Mouse (Mus musculus) heart, embryonic 10.5 days (tissue): ENCODE data around the gene Zfp110. TPM values are rescaled to one million over a fixed set of nuclear protein-coding genes. Genes with fewer than 3 reads are reported as not detected.
"Not testable (repeated sequence)": the region's sequence is repeated elsewhere in the genome, so short reads cannot be mapped to it uniquely, and the experiment has no call there.

Source experiments
- DNase-seq: peaks from one replicate; pipeline ENCODE4 v3.0.0-alpha.2; 2017; ENCODE audit warnings: low spot score
- H3K27ac ChIP-seq: fragments of 300-500 bp; sonication (generic); 2 replicates; pipeline ENCODE4 v1.5.1; 2016; ENCODE audit warnings: mild to moderate bottlenecking
- H3K27me3 ChIP-seq: fragments of 300-500 bp; sonication (generic); 2 replicates; pipeline ENCODE4 v1.6.1; 2016; ENCODE audit warnings: mild to moderate bottlenecking; ENCODE audit not compliant: poor library complexity, insufficient read depth, severe bottlenecking
- H3K36me3 ChIP-seq: fragments of 300-500 bp; sonication (generic); 2 replicates; pipeline ENCODE4 v1.6.1; 2016; ENCODE audit warnings: mild to moderate bottlenecking, moderate library complexity
- H3K4me1 ChIP-seq: fragments of 300-500 bp; sonication (generic); 2 replicates; pipeline ENCODE4 v1.6.1; 2016; ENCODE audit warnings: mild to moderate bottlenecking
- H3K4me3 ChIP-seq: fragments of 300-500 bp; sonication (generic); 2 replicates; pipeline ENCODE4 v1.5.1; 2016; ENCODE audit warnings: mild to moderate bottlenecking, moderate library complexity
- H3K9me3 ChIP-seq: fragments of 300-500 bp; sonication (generic); 2 replicates; pipeline ENCODE4 v1.6.1; 2016; ENCODE audit warnings: mild to moderate bottlenecking, moderate library complexity
- WGBS: fragments of 180-500 bp; shearing (Covaris S2); methylation state at CpG from one replicate; pipeline ENCODE4 v1.1.7; 2016; 5-methylcytosine and 5-hydroxymethylcytosine counted together
- polyA plus RNA-seq: library from polyadenylated mRNA; unstranded; fragments of >200 nt; fragmentation: Nextera tagmentation; extraction: Ambion mirVana; gene quantifications from 2 replicates; pipeline ENCODE4 v1.2.1, GENCODE M21; 2016

The Zfp110 gene
- polyA plus RNA-seq, 1 experiment from 2014 or later = 25.4 TPM

DNA sequence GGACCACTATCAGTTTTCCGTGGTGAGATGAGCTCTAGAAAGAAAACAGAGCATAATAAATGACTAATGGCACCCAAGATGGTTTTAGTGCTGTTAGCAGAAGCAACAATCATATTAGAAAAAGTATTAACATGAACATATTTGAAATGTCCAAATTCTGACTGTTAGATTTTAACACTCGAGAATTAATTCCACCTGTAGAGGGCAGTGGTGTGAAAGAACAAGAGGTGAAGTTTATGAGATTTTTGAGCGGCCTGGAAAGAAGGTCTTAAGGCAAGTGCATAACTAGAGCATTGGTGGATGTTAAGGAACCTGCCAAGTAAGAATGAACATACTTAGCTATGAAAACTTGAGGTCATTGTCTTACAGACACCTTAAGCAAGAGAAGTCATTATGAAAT is 39.7 kb downstream of the Zfp110 start:
- WGBS = 26% methylated on average over 3 of the region's 3 CpGs
- no peak for DNase-seq
- Histone ChIP-seq H3K4me3 (no peak overlapping the region), H3K27me3 (no peaks in the 10 kb centered on the region), H3K36me3 (no peaks in the 10 kb centered on the region), H3K9me3 (peaks cover 4% of the 10 kb centered on the region; the same call in 1 of the 2 replicates), H3K27ac (no peak overlapping the region), H3K4me1 (no peaks in the 10 kb centered on the region)

DNA sequence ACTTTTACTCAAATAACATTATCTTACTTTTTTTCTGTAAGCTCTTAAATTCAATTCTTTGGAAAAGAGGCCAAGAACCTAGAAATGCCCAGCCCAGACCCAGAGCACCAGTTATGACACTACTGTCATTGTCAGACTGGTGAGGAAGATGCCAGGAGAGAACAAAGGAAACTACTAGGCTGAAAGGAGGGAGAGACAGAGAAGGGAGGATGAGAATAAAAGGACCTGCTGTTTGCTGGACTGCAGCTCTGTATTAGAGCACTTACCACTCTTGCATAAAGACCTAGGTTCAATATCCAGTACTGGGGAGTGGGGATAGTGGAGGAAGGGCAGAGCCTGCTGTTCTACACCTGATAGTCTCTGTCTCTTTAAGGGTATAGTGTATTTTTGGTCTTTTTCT is 45.5 kb downstream of the Zfp110 start:
- Histone ChIP-seq H3K4me1 (peaks cover 8% of the 10 kb centered on the region), H3K4me3 (no peak overlapping the region), H3K27me3 (no peaks in the 10 kb centered on the region), H3K9me3 (no peaks in the 10 kb centered on the region), H3K36me3 (peaks cover 10% of the 10 kb centered on the region), H3K27ac (no peak overlapping the region)
- no peak for DNase-seq

DNA sequence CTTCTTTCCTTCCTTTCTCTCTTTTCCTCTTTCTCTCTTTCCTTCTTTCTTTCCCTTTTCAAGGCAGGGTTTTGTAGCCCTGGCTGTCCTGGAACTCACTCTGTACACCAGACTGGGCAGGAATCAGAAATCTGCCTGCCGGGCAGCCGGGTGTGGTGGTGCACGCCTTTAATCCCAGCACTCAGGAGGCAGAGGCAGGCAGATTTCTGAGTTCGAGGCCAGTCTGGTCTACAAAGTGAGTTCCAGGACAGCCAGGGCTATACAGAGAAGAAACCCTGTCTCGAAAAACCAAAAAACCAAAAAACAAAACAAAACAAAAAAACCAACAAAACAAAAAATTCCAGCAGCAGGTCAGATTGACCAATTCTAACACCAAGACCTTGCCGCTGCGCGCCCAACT is 45.9 kb downstream of the Zfp110 start:
- 47% methylated on average over 8 of the region's 8 CpGs for WGBS

GRCm38 (mm10) chr7:12880911-12881660 is 46.5 kb downstream of the Zfp110 start, which contains the start of gene Zfp128:
Zfp128 (plus strand) TSS chr7:12881177.
- Histone ChIP-seq H3K27ac (peak within 1 kb of the TSS; percentile 90), H3K27me3 (no peaks in the 10 kb centered on the region), H3K36me3 (peaks cover 20% of the 10 kb centered on the region), H3K4me1 (peaks cover 8% of the 10 kb centered on the region), H3K4me3 (peak within 1 kb of the TSS; percentile 85), H3K9me3 (no peaks in the 10 kb centered on the region)
- DNase-seq = peak; percentile 99
- 3% methylated on average over 35 of the region's 35 CpGs for WGBS

More for the DNA sequence above, 45.9 kb downstream of the Zfp110 start:
- peak overlapping the region; percentile 90; the same call in 1 of the 2 replicates for H3K27ac ChIP-seq
- peak overlapping the region; percentile 85 for H3K4me3 ChIP-seq
- H3K36me3 ChIP-seq = peaks cover 14% of the 10 kb centered on the region
- H3K9me3 ChIP-seq, DNase-seq, H3K27me3 ChIP-seq, H3K4me1 ChIP-seq: not testable (repeated sequence)

- 89% methylated on average over 12 of the region's 12 CpGs for WGBS
- H3K27me3 ChIP-seq = no peaks in the 10 kb centered on the region
- peaks cover 71% of the 10 kb centered on the region for H3K36me3 ChIP-seq
- H3K9me3 ChIP-seq = no peaks in the 10 kb centered on the region
- no peak overlapping the region for H3K27ac ChIP-seq
- peaks cover 4% of the 10 kb centered on the region; the same call in 1 of the 2 replicates for H3K4me1 ChIP-seq
- no peak overlapping the region for H3K4me3 ChIP-seq
- no peak for DNase-seq
Measured at GRCm38 (mm10) chr7:12886563-12887266, 52.2 kb downstream of the Zfp110 start.

GRCm38 (mm10) chr7:12887585-12887984 is 53.0 kb downstream of the Zfp110 start:
- H3K36me3 ChIP-seq = peaks cover 73% of the 10 kb centered on the region
- WGBS = 93% methylated on average over 5 of the region's 5 CpGs
- H3K4me3 ChIP-seq = no peak overlapping the region
- H3K9me3 ChIP-seq = no peaks in the 10 kb centered on the region
- H3K27me3 ChIP-seq = no peaks in the 10 kb centered on the region
- DNase-seq = no peak
- no peak overlapping the region for H3K27ac ChIP-seq
- H3K4me1 ChIP-seq = no peaks in the 10 kb centered on the region

DNA sequence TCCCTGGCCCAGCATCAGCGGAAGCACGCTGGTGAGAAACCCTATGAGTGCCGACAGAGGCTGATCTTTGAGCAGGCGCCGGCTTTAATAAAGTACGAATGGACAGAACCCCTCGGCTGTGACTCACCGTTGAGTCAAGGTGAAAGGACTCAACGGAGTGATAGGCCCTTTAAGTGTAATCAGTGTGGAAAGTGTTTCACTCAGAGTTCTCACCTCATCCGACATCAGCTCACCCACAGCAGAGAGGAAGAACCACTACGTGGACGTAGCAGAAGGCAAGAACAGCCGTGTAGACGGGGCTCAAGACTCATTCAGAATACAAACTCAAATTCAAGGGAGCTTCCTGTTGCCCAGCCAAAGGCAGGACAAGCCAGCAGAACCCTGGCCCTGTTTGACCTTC is 56.4 kb downstream of the Zfp110 start:
- Histone ChIP-seq H3K27me3 (no peaks in the 10 kb centered on the region), H3K9me3 (no peaks in the 10 kb centered on the region), H3K36me3 (peaks cover 55% of the 10 kb centered on the region), H3K4me3 (no peak overlapping the region), H3K4me1 (no peaks in the 10 kb centered on the region), H3K27ac (no peak overlapping the region)
- 90% methylated on average over 14 of the region's 14 CpGs for WGBS
- DNase-seq = no peak

GRCm38 (mm10) chr7:12891334-12891733 is 56.8 kb downstream of the Zfp110 start:
- no peaks in the 10 kb centered on the region for H3K4me1 ChIP-seq
- H3K9me3 ChIP-seq = no peaks in the 10 kb centered on the region
- no peak for DNase-seq
- no peaks in the 10 kb centered on the region for H3K27me3 ChIP-seq
- no peak overlapping the region for H3K27ac ChIP-seq
- no peak overlapping the region for H3K4me3 ChIP-seq
- H3K36me3 ChIP-seq = peaks cover 51% of the 10 kb centered on the region
- 83% methylated on average over 1 of the region's 1 CpGs for WGBS

DNA sequence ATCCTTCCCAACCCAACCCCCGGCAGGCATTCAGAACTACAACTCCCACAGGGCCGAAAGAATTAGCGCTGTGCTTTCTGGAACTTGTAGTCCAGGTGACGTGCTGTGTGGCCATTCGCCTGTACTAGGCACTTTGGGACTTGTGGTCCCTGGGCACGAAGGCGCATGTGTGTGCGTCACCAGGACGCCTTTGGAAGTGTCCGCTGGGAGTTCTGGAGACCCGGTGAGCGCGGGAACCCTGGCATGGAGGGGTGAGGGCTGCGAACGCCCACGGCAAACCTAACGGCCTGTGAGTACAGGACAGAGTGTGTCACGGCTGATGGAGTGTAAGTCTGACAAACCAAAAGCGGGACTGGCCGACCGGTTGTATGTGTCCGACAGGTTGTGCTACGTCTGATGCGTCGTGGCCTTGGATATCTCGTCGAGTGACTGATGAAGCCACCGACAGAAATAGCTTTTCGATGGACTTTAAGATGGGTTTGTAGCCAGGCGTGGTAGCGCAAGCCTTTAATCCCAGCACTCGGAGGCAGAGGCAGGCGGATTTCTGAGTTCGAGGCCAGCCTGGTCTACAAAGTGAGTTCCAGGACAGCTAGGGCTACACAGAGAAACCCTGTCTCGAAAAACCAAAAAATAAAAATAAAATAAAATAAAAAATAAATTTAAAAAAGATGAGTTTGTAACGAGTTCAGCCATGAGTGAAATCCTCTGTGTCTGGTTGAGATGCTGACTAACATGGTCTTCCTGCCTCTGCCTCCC is 63.3 kb downstream of the Zfp110 start, which contains the start of gene Zscan22:
Zscan22 (plus strand) TSS at position 161 of the 756 bp plus-strand sequence.
- H3K27me3 ChIP-seq = no peaks in the 10 kb centered on the region
- H3K9me3 ChIP-seq = no peaks in the 10 kb centered on the region
- peak within 1 kb of the TSS; percentile 78 for H3K4me3 ChIP-seq
- H3K27ac ChIP-seq = peak within 1 kb of the TSS; percentile 88
- DNase-seq = peak; percentile 99
- peaks cover 8% of the 10 kb centered on the region; the same call in 1 of the 2 replicates for H3K36me3 ChIP-seq
- peaks cover 5% of the 10 kb centered on the region; the same call in 1 of the 2 replicates for H3K4me1 ChIP-seq
- WGBS = 6% methylated on average over 36 of the region's 36 CpGs

Other genes starting within 250 kb of the Zfp110 start
- 0.01 TPM in 1 of 2 replicates, not detected in the other for gene Vmn2r53, start 226.0 kb upstream of the Zfp110 start, polyA plus RNA-seq
- not detected in 2 replicates for gene Vmn2r54, start 194.4 kb upstream of the Zfp110 start, polyA plus RNA-seq
- gene Vmn2r55, start 149.8 kb upstream of the Zfp110 start, polyA plus RNA-seq = not detected in 2 replicates
- not detected in 2 replicates for gene Vmn2r56, start 99.8 kb upstream of the Zfp110 start, polyA plus RNA-seq
- gene Zscan18, start 31.1 kb upstream of the Zfp110 start, polyA plus RNA-seq = 10.7 and 10.8 TPM in 2 replicates
- gene Zfp329, start 15.9 kb upstream of the Zfp110 start, polyA plus RNA-seq = 11.7 and 13.6 TPM in 2 replicates
- gene Zfp128, start 46.4 kb downstream of the Zfp110 start, polyA plus RNA-seq = 3.1 TPM in 2 replicates
- gene Zscan22, start 63.1 kb downstream of the Zfp110 start, polyA plus RNA-seq = 12.9 and 14.8 TPM in 2 replicates
- gene Rps5, start 87.5 kb downstream of the Zfp110 start, polyA plus RNA-seq = 662 and 793 TPM in 2 replicates
- gene Rnf225, start 92.7 kb downstream of the Zfp110 start, polyA plus RNA-seq = 1.1 TPM in 2 replicates
- 7.8 and 8.4 TPM in 2 replicates for gene Zfp324, start 131.1 kb downstream of the Zfp110 start, polyA plus RNA-seq
- gene Zfp446, start 143.1 kb downstream of the Zfp110 start, polyA plus RNA-seq = 8.2 and 8.4 TPM in 2 replicates
- not detected in 2 replicates for gene Slc27a5, start 163.4 kb downstream of the Zfp110 start, polyA plus RNA-seq
- gene Trim28, start 164.4 kb downstream of the Zfp110 start, polyA plus RNA-seq = 219 and 367 TPM in 2 replicates
- 18.2 and 20.8 TPM in 2 replicates for gene Zbtb45, start 175.3 kb downstream of the Zfp110 start, polyA plus RNA-seq
- gene Chmp2a, start 200.0 kb downstream of the Zfp110 start, polyA plus RNA-seq = 129 and 142 TPM in 2 replicates
- gene Ube2m, start 203.5 kb downstream of the Zfp110 start, polyA plus RNA-seq = 159 and 189 TPM in 2 replicates
- gene Mzf1, start 220.0 kb downstream of the Zfp110 start, polyA plus RNA-seq = 2.2 and 3.1 TPM in 2 replicates